Mouse (Mus musculus) embryonic facial prominence, embryonic 11.5 days (tissue): Measurements from ENCODE around the gene Madd. TPM values are rescaled to one million over a fixed set of nuclear protein-coding genes. Genes with fewer than 3 reads are reported as not detected.

Experiments used
- ATAC-seq: fragments of 200-750 bp; cut with Nextera tagmentation; replicated peaks from 2 replicates; pipeline ENCODE4 v1.8.0; 2017; ENCODE audit warnings: low read depth; ENCODE audit not compliant: insufficient number of reproducible peaks, low FRiP score, low TSS enrichment
- DNase-seq: peaks from one replicate; pipeline ENCODE4 v3.0.0-alpha.2; 2015; ENCODE audit warnings: low spot score
- H3K27ac ChIP-seq: fragments of 300-500 bp; sonication (generic); replicated peaks from 2 replicates; pipeline ENCODE4 v1.5.1; 2014; ENCODE audit warnings: mild to moderate bottlenecking, low read depth, low read length, control low read depth
- H3K27me3 ChIP-seq: fragments of 300-500 bp; sonication (generic); 2 replicates; pipeline ENCODE4 v1.6.1; 2014; ENCODE audit warnings: mild to moderate bottlenecking, low read length, moderate library complexity, mixed read lengths; ENCODE audit not compliant: control insufficient read depth, insufficient read depth
- H3K36me3 ChIP-seq: fragments of 300-500 bp; sonication (generic); replicated peaks from 2 replicates; pipeline ENCODE4 v1.6.1; 2014; ENCODE audit warnings: low read depth, mild to moderate bottlenecking, low read length, moderate library complexity, mixed read lengths; ENCODE audit not compliant: control insufficient read depth, insufficient read depth
- H3K4me1 ChIP-seq: fragments of 300-500 bp; sonication (generic); 2 replicates; pipeline ENCODE4 v1.6.1; 2014; ENCODE audit warnings: low read length, mixed read lengths; ENCODE audit not compliant: control insufficient read depth, insufficient read depth
- H3K4me2 ChIP-seq: fragments of 300-500 bp; sonication (generic); 2 replicates; pipeline ENCODE4 v1.6.1; 2014; ENCODE audit warnings: low read depth, mild to moderate bottlenecking, control low read depth, low read length, moderate library complexity
- H3K4me3 ChIP-seq: fragments of 300-500 bp; sonication (generic); 2 replicates; pipeline ENCODE4 v1.5.1; 2014; ENCODE audit warnings: low read depth, low read length, control low read depth
- H3K9ac ChIP-seq: fragments of 300-500 bp; sonication (generic); replicated peaks from 2 replicates; pipeline ENCODE4 v1.6.1; 2014; ENCODE audit warnings: mild to moderate bottlenecking, control low read depth, low read length
- H3K9me3 ChIP-seq: fragments of 300-500 bp; sonication (generic); replicated peaks from 2 replicates; pipeline ENCODE4 v1.6.1; 2016; ENCODE audit warnings: mild to moderate bottlenecking, low read length, inconsistent platforms, mixed read lengths; ENCODE audit not compliant: control insufficient read depth
- WGBS: fragments of 180-500 bp; shearing (Covaris S2); extraction: QIAGEN DNeasy Blood & Tissue Kit; methylation state at CpG from one replicate; pipeline ENCODE4 v1.1.7; 2014; 5-methylcytosine and 5-hydroxymethylcytosine counted together
- polyA plus RNA-seq: library from polyadenylated mRNA; unstranded; fragments of >200 nt; fragmentation: Nextera tagmentation; extraction: Ambion mirVana; gene quantifications from 2 replicates; pipeline ENCODE4 v1.2.1, GENCODE M21; 2014

The Madd gene
- polyA plus RNA-seq, 1 experiment from 2014 or later = 8.0 TPM

DNA sequence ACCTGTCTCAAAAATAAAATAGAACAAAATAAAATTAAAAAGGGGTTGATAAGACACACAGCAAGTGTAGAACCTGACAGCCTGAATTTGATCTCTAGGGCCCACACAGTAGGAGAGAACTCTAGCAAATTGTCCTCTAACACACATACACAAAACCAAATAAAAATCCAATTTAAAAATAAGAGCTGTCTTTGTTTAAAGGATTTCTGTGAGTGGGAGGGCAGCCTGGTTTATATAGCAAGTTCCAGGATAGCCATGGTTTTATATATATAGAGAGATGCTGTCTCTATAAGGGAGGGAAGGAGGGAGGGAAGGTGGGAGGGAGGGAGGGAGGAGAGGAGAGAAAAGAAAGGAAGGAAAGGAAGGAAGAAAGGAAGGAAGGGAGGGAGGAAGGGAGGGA, 35.5 kb downstream of the Madd start:
- Histone ChIP-seq H3K9me3 (no peaks in the 10 kb centered on the region), H3K36me3 (no peaks in the 10 kb centered on the region), H3K27ac (no peak overlapping the region), H3K4me3 (no peak overlapping the region), H3K4me2 (no peak overlapping the region), H3K9ac (no peak overlapping the region), H3K4me1 (no peaks in the 10 kb centered on the region), H3K27me3 (no peaks in the 10 kb centered on the region)
- no peak for DNase-seq
- no peak for ATAC-seq

DNA sequence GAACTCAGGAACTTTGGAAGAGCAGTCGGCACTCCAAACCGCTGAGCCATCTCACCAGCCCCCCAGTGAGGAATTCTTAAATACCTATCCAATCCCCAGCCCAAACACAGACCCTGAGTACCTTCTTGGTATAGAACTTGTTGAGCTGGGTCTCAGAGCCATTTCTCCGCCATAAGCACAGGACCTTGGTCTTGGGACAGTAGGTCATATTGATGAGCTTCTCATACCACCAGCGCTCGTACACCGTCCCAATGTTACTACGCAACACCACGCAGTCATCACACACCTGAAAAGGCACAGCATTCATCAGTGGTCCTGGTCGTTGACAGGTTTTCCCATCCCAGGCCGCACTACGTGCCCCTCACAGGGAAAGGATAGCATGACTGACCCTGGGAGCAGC, 40.2 kb downstream of the Madd start:
- Histone ChIP-seq H3K4me3 (no peak overlapping the region), H3K36me3 (no peaks in the 10 kb centered on the region), H3K4me1 (no peaks in the 10 kb centered on the region), H3K27ac (no peak overlapping the region), H3K9ac (no peak overlapping the region), H3K9me3 (no peaks in the 10 kb centered on the region), H3K4me2 (no peak overlapping the region), H3K27me3 (no peaks in the 10 kb centered on the region)
- DNase-seq (no peak), ATAC-seq (no peak)
- WGBS = 96% methylated on average over 11 of the region's 11 CpGs

DNA sequence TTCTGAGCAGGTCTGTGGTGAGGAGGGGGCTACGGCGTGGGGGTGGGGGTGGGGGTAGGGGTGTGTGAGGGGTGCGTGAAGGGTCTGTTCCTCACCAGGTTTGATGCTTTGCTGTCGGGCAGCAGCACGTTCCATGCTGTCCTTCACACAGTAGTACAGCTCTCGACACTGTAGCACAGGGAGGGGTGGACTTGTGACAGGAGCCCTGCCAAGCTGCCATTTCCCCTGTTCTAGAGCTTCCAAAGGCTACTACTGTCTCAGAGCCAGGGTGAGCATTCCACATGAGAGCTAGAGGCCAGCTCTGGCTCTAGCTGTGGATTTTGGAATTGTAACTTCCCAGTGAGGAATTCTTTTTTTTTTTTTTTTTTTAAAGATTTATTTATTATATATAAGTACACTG, 40.7 kb downstream of the Madd start:
- H3K4me1 ChIP-seq = no peaks in the 10 kb centered on the region
- no peaks in the 10 kb centered on the region for H3K9me3 ChIP-seq
- no peak overlapping the region for H3K4me3 ChIP-seq
- ATAC-seq (no peak), DNase-seq (no peak)
- no peak overlapping the region for H3K9ac ChIP-seq
- no peak overlapping the region for H3K27ac ChIP-seq
- no peak overlapping the region for H3K4me2 ChIP-seq
- H3K27me3 ChIP-seq = no peaks in the 10 kb centered on the region
- H3K36me3 ChIP-seq = no peaks in the 10 kb centered on the region; the same call in 1 of the 2 replicates
- 89% methylated on average over 6 of the region's 6 CpGs for WGBS

DNA sequence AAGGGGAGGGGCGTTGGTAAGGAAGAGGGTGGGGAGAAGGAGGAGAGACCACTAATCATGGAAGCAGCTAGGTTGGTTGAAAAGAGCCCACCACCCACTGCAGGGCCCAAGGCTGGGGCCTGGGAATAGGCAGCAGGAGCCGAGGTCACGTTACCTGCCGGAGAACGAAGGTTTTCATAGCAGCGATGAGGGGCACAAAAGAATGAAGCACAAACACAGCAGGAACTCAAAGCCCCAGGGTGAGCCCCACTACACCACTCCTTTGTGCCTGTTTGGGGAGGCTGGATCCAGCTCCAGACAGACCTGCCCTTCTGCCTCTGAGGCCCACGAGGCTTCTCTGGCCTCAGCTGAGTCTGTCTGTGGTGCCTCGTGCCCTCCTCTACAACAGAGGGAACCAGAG, 43.9 kb downstream of the Madd start:
- WGBS = 71% methylated on average over 8 of the region's 8 CpGs
- DNase-seq (no peak), ATAC-seq (no peak)
- H3K9me3 ChIP-seq = no peaks in the 10 kb centered on the region
- H3K27me3 ChIP-seq = no peaks in the 10 kb centered on the region
- no peak overlapping the region for H3K4me2 ChIP-seq
- H3K36me3 ChIP-seq = no peaks in the 10 kb centered on the region; the same call in 1 of the 2 replicates
- no peak overlapping the region for H3K9ac ChIP-seq
- H3K27ac ChIP-seq = no peak overlapping the region
- H3K4me1 ChIP-seq = no peaks in the 10 kb centered on the region
- H3K4me3 ChIP-seq = no peak overlapping the region

DNA sequence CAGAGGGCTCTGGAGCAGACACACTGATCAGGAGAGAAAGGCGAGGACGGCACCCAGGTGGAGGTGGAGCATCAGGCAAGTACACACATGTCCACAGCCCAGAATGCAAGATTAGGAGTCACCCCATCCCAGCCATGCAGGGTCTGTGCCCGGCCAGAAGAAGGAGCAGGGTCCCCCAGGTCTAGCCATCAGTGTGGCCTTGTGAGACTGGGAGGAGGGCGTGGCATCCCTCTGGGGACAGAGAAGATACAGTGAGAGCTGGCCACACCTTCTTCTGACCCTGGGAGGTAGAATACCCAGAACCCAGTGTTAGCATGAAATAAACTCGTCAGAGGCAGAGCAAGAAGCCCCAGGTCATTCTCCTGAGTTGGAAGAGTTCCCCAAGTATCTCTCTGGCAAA, 44.3 kb downstream of the Madd start:
- ATAC-seq (no peak), DNase-seq (no peak)
- 68% methylated on average over 5 of the region's 5 CpGs for WGBS
- H3K27me3 ChIP-seq = no peaks in the 10 kb centered on the region
- H3K4me3 ChIP-seq = no peak overlapping the region
- no peaks in the 10 kb centered on the region; the same call in 1 of the 2 replicates for H3K36me3 ChIP-seq
- no peaks in the 10 kb centered on the region for H3K9me3 ChIP-seq
- H3K4me1 ChIP-seq = no peaks in the 10 kb centered on the region
- H3K9ac ChIP-seq = no peak overlapping the region
- no peak overlapping the region for H3K27ac ChIP-seq
- H3K4me2 ChIP-seq = no peak overlapping the region

- WGBS = 84% methylated on average over 6 of the region's 6 CpGs
- Histone ChIP-seq H3K4me1 (no peaks in the 10 kb centered on the region), H3K4me3 (no peak overlapping the region), H3K4me2 (no peak overlapping the region), H3K36me3 (no peaks in the 10 kb centered on the region; the same call in 1 of the 2 replicates), H3K27ac (no peak overlapping the region), H3K9me3 (no peaks in the 10 kb centered on the region), H3K9ac (no peak overlapping the region), H3K27me3 (no peaks in the 10 kb centered on the region)
- no peak for ATAC-seq
- DNase-seq = no peak
Observed at GRCm38 (mm10) chr2:91137481-91137880, 46.2 kb downstream of the Madd start.

GRCm38 (mm10) chr2:91136513-91137412, 46.9 kb downstream of the Madd start:
- H3K9ac ChIP-seq = no peak overlapping the region; the same call in 1 of the 2 replicates
- no peak for ATAC-seq
- WGBS = 88% methylated on average over 11 of the region's 11 CpGs

DNA sequence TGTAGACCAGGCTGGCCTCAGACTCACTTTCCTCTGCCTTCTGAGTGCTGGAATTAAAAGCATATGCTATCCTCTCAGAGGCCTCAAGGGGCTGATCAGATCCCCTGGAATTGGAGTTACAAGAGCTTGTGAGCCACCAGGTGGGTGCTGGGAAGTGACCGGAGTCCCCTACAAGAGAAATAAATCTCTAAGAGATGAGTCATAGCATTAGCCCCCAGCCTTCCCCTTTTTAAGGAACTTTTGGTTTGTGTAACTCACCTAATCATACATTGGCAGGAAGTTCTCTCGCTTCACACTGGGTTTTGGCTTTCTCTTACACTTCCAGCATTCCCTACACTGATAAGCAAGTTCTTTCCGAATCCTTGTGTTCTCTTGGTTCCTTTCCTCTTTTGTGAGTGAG, 51.6 kb downstream of the Madd start:
- no peak overlapping the region for H3K4me2 ChIP-seq
- no peak overlapping the region for H3K27ac ChIP-seq
- H3K36me3 ChIP-seq = no peaks in the 10 kb centered on the region
- 81% methylated on average over 3 of the region's 3 CpGs for WGBS
- ATAC-seq (no peak), DNase-seq (no peak)
- no peak overlapping the region for H3K9ac ChIP-seq
- H3K4me1 ChIP-seq = no peaks in the 10 kb centered on the region
- H3K27me3 ChIP-seq = no peaks in the 10 kb centered on the region
- no peak overlapping the region for H3K4me3 ChIP-seq
- no peaks in the 10 kb centered on the region for H3K9me3 ChIP-seq

More at GRCm38 (mm10) chr2:91136513-91137412, 46.9 kb downstream of the Madd start:
- no peak for DNase-seq
- Histone ChIP-seq H3K27me3 (no peaks in the 10 kb centered on the region), H3K4me2 (no peak overlapping the region), H3K9me3 (no peaks in the 10 kb centered on the region), H3K36me3 (no peaks in the 10 kb centered on the region; the same call in 1 of the 2 replicates), H3K27ac (no peak overlapping the region), H3K4me3 (no peak overlapping the region), H3K4me1 (no peaks in the 10 kb centered on the region)
